Mouse (Mus musculus) megakaryocyte, embryonic 14.5 days (primary cell): ENCODE data around the gene Uts2b.

Source experiments
- FLI1 ChIP-seq: IDR thresholded peaks from 2 replicates; pipeline ENCODE4 v1.6.1; 2012; ENCODE audit warnings: low read length, inconsistent platforms, mixed read lengths
- GATA1 ChIP-seq: IDR thresholded peaks from 3 replicates; pipeline ENCODE4 v1.6.1; 2012; ENCODE audit warnings: mixed read lengths, low read length, inconsistent platforms, borderline replicate concordance

GRCm38 (mm10) chr16:27370191-27370590, at the start of gene Uts2b:
- no peak for TF ChIP-seq GATA1
- no peak for TF ChIP-seq FLI1
